Mouse (Mus musculus) midbrain, embryonic 16.5 days (tissue): ENCODE measurements around the gene Chil1. TPM values are rescaled to one million over a fixed set of nuclear protein-coding genes. Genes with fewer than 3 reads are reported as not detected.

Experiments used
- ATAC-seq: fragments of 200-750 bp; cut with Nextera tagmentation; 2 replicates; pipeline ENCODE4 v1.8.0; 2017; ENCODE audit warnings: moderate TSS enrichment
- H3K27ac ChIP-seq: fragments of 300-500 bp; sonication (generic); 2 replicates; pipeline ENCODE4 v1.5.1; 2014; ENCODE audit warnings: mild to moderate bottlenecking, low read length, mixed read lengths
- H3K27me3 ChIP-seq: fragments of 300-500 bp; sonication (generic); 2 replicates; pipeline ENCODE4 v1.6.1; 2014; ENCODE audit warnings: low read depth, low read length, mixed read lengths; ENCODE audit not compliant: control insufficient read depth, insufficient read depth
- H3K36me3 ChIP-seq: fragments of 300-500 bp; sonication (generic); 2 replicates; pipeline ENCODE4 v1.6.1; 2014; ENCODE audit warnings: mild to moderate bottlenecking, low read length, moderate library complexity, mixed read lengths; ENCODE audit not compliant: control insufficient read depth, insufficient read depth
- H3K4me1 ChIP-seq: fragments of 300-500 bp; sonication (generic); 2 replicates; pipeline ENCODE4 v1.6.1; 2014; ENCODE audit warnings: mild to moderate bottlenecking, low read length, mixed read lengths; ENCODE audit not compliant: control insufficient read depth, insufficient read depth
- H3K4me2 ChIP-seq: fragments of 300-500 bp; sonication (generic); 2 replicates; pipeline ENCODE4 v1.6.1; 2014; ENCODE audit warnings: mild to moderate bottlenecking, low read length, mixed read lengths
- H3K4me3 ChIP-seq: fragments of 300-500 bp; sonication (generic); 2 replicates; pipeline ENCODE4 v1.5.1; 2014; ENCODE audit warnings: low read depth, mild to moderate bottlenecking, low read length, moderate library complexity, mixed read lengths
- H3K9ac ChIP-seq: fragments of 300-500 bp; sonication (generic); 2 replicates; pipeline ENCODE4 v1.6.1; 2014; ENCODE audit warnings: low read depth, low read length, mixed read lengths
- H3K9me3 ChIP-seq: fragments of 300-500 bp; sonication (generic); replicated peaks from 2 replicates; pipeline ENCODE4 v1.6.1; 2014; ENCODE audit warnings: mild to moderate bottlenecking, low read length, mixed read lengths; ENCODE audit not compliant: control insufficient read depth, poor library complexity, severe bottlenecking
- WGBS: fragments of 180-500 bp; shearing (Covaris S2); extraction: QIAGEN DNeasy Blood & Tissue Kit; methylation state at CpG from one replicate; pipeline ENCODE4 v1.1.7; 2014; 5-methylcytosine and 5-hydroxymethylcytosine counted together
- polyA plus RNA-seq: library from polyadenylated mRNA; unstranded; fragments of >200 nt; fragmentation: Nextera tagmentation; extraction: Ambion mirVana; gene quantifications from 2 replicates; pipeline ENCODE4 v1.2.1, GENCODE M21; 2015

Chil1 gene
- polyA plus RNA-seq, 1 experiment from 2014 or later: 3.9 TPM

DNA sequence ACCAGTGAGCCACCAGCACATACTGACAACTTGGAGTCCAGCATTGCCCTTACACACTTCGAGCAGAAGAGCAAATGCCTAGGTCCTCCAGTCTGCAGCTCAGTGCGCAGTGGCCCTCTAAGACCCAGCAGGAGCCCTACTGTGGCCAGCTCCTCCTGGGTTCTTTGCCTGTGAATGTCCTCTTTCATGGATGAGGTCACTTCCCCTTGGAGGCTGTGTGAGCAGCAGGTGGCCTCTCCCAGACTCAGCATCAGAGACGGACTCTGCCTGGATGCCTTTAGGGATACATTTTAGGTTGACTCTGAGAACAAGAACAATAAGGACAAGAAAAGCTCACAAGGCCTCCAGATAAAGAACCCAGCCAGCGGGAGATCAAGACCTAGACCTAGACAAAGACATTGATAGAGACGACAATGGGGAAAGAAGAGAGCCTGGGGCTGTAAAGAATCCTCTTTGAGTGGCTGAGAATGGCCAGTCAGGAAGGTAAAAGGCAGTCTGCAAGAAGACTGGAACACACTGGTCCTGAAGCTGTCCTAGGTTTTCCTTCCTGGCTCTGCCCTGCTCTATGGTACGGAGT lies 28.3 kb downstream of the Chil1 start:
- H3K4me3 ChIP-seq: no peak overlapping the region
- no peaks in the 10 kb centered on the region for H3K27me3 ChIP-seq
- H3K36me3 ChIP-seq: no peaks in the 10 kb centered on the region
- H3K27ac ChIP-seq: no peak overlapping the region
- H3K9ac ChIP-seq: no peak overlapping the region
- no peaks in the 10 kb centered on the region for H3K4me1 ChIP-seq
- H3K9me3 ChIP-seq: no peaks in the 10 kb centered on the region
- no peak for ATAC-seq
- H3K4me2 ChIP-seq: no peak overlapping the region
- WGBS: 45% methylated on average over 6 of the region's 6 CpGs

DNA sequence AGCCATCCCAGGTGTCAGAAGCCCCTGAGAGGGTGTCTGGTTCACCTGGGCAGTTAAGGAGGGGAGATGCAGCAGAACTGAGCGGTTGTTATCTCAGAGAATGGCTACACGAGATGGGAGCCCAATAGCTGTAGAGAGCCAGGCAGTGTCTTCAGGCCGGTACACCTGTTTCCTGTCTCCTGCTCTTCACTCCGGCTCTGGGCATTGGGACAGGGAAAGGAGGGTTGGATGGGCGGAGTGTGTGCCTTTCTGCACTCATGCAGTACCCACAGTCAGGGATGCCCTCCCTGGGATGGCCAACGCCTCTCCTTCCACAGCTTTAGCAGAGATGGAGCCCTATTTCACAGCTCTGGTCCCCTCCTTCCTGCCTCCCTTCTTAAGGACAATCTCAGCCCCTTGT lies 29.1 kb downstream of the Chil1 start:
- Histone ChIP-seq H3K36me3 (no peaks in the 10 kb centered on the region), H3K9ac (no peak overlapping the region), H3K4me2 (no peak overlapping the region), H3K4me3 (no peak overlapping the region), H3K4me1 (no peaks in the 10 kb centered on the region; the same call in 1 of the 2 replicates), H3K9me3 (no peaks in the 10 kb centered on the region), H3K27ac (no peak overlapping the region), H3K27me3 (no peaks in the 10 kb centered on the region)
- 80% methylated on average over 6 of the region's 6 CpGs for whole genome bisulfite sequencing
- ATAC-seq: no peak

DNA sequence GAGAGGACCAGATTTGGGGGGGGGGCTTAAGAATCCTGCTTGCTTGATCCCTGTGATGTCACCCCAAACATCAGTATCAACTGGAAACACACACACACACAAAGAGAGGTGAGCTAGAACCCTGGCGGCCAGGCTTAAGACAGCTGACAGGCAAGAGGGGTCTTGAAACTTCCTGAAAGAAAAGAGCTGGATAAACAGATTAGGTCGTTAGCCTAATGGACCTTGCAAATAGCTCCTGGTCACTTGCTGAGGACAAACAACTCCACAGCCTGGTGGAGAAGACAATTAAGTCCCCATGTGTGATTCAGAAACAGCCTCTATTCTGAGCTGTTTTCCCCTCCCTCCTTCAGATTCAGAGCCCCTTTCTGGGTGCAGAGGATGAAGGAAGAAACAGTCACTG lies 29.7 kb downstream of the Chil1 start:
- Histone ChIP-seq H3K4me3 (no peak overlapping the region), H3K27ac (no peak overlapping the region), H3K27me3 (no peaks in the 10 kb centered on the region), H3K36me3 (no peaks in the 10 kb centered on the region), H3K4me1 (no peaks in the 10 kb centered on the region; the same call in 1 of the 2 replicates), H3K4me2 (no peak overlapping the region), H3K9ac (no peak overlapping the region), H3K9me3 (no peaks in the 10 kb centered on the region)
- WGBS: 11% methylated on average over 2 of the region's 2 CpGs
- ATAC-seq: no peak

DNA sequence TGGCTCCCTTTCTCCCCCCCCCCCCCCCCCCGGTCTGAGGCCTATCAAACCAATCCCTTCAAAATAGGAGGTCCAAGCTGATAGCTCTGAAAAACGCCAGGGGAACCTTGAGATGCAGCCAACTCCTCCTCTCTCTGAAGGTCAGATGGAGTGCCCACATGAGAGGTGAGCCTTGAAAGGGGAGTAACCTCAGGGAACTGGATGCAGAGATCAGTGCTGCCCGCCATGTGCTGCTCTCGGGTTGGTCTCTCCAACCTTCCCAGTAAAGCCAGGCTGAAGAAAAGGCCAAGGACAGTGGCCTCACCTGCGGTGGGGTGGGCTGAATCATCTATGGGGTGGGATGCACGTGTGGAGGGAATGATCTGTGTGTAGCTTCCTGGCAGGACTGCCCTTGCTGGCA lies 30.4 kb downstream of the Chil1 start:
- 78% methylated on average over 6 of the region's 6 CpGs for WGBS

DNA sequence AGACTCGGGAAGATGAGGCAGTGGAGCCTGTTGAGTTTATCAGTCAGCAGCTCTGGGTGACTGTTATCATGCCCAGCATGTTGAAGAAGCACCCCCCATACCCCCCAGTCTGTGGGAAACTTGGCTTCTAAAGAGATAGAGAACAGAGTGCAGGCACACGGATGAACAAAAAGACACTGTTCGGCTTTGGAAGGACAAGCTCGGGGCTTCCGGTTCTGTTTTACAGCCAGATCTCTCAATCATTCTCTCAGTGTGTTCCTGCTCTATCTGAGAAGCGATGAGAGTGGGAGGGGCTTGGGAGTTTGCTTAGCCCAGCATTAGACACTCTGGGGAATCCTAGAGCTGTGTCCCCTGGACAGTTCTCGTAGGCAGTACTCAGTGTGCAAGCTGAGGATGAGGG lies 31.4 kb downstream of the Chil1 start:
- H3K27ac ChIP-seq: no peak overlapping the region
- no peaks in the 10 kb centered on the region for H3K9me3 ChIP-seq
- H3K27me3 ChIP-seq: no peaks in the 10 kb centered on the region
- no peak overlapping the region for H3K4me2 ChIP-seq
- 82% methylated on average over 7 of the region's 7 CpGs for WGBS
- no peak overlapping the region for H3K9ac ChIP-seq
- H3K36me3 ChIP-seq: no peaks in the 10 kb centered on the region
- no peaks in the 10 kb centered on the region; the same call in 1 of the 2 replicates for H3K4me1 ChIP-seq
- no peak for ATAC-seq
- H3K4me3 ChIP-seq: no peak overlapping the region

More for the DNA sequence above, 30.4 kb downstream of the Chil1 start:
- no peaks in the 10 kb centered on the region for H3K27me3 ChIP-seq
- no peak overlapping the region for H3K9ac ChIP-seq
- no peaks in the 10 kb centered on the region for H3K36me3 ChIP-seq
- H3K9me3 ChIP-seq: no peaks in the 10 kb centered on the region
- H3K4me2 ChIP-seq: no peak overlapping the region
- ATAC-seq: no peak
- no peaks in the 10 kb centered on the region; the same call in 1 of the 2 replicates for H3K4me1 ChIP-seq
- H3K4me3 ChIP-seq: no peak overlapping the region
- H3K27ac ChIP-seq: no peak overlapping the region

DNA sequence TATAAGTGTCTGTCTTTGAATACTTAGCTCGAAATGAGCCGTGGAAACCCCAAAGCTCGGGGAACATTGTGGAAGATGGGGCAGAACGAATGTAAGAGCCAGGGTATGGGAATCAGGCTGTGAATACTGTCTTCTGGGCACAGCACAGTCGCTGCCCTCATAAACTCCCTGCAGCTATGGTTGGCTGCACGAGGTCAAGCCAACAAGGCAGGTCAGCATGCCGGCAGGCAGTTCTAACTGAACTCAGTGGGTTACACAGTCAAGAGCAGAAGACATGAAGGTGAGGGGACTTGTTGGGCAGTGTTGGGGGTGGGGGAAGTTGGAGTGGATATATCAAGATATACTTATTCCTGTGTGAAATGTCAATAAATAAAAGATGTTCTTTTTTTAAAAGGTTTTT lies 33.1 kb downstream of the Chil1 start:
- 57% methylated on average over 7 of the region's 7 CpGs for WGBS
- Histone ChIP-seq H3K4me1 (no peaks in the 10 kb centered on the region; the same call in 1 of the 2 replicates), H3K27me3 (no peaks in the 10 kb centered on the region), H3K9ac (no peak overlapping the region), H3K9me3 (no peaks in the 10 kb centered on the region), H3K4me2 (no peak overlapping the region), H3K4me3 (no peak overlapping the region), H3K27ac (no peak overlapping the region), H3K36me3 (no peaks in the 10 kb centered on the region)
- no peak for ATAC-seq

DNA sequence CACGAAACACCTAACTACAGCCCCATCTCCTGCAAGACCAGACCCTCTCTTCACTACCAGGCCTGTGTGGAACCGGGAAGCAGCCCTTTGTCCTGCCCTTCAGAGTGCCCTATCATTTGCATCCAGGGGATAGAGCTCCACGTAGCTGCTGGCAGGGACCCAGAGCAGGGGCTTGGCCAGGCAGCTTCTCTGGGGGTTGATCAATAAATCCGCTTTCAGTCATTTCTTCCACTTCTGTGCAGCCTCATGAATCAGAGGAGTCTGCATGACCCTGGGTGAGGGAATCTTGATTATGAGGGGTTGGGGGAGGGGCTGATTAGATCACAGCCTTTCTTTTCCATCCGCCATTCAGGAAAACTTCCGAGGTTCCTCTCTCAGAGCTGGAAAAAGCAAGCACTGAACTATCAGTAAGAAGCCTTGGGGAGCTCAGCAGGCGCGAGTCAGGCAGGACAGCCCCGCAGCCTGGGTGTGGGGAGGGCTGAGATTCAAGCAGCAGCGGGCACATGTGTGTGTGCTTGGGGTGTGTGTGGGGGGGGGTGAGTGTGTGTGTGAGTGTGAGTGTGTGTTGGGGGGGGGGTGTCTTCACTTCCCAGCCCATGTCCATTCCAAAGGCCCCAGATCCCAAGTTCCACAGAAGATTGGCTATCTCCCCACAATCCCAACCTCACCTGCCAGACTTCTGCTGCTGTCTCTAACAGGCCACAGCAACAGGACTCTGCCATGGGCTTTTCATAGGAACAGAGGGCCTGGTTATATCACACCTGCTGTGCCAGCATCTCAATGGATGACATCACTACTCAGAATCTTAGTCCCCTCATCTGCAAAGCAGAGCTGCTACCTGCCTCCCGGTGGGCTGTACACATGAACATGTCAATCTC lies 34.0 kb downstream of the Chil1 start:
- no peak overlapping the region for H3K27ac ChIP-seq
- H3K4me1 ChIP-seq: no peaks in the 10 kb centered on the region; the same call in 1 of the 2 replicates
- WGBS: 22% methylated on average over 11 of the region's 11 CpGs
- no peak for ATAC-seq
- H3K27me3 ChIP-seq: no peaks in the 10 kb centered on the region
- H3K4me2 ChIP-seq: no peak overlapping the region
- H3K36me3 ChIP-seq: no peaks in the 10 kb centered on the region
- no peak overlapping the region for H3K4me3 ChIP-seq
- no peak overlapping the region for H3K9ac ChIP-seq
- H3K9me3 ChIP-seq: no peaks in the 10 kb centered on the region

DNA sequence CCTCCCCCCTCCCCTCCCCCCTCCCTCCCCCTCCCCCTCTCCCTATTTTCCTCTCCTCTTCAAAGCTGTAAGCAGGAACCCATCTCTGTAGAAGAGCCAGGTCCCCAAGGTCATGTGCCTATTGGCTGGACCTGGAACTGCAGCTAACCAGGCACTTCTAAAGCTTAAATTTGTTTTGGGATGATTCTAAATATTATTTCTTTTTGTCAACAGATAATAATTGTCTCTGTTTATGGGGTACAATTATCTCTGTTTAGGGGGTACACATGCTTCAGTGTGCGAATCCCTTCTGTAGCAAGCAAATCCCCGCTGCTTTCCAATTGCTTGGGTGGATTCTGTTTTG lies 34.6 kb downstream of the Chil1 start:
- ATAC-seq: no peak
- Histone ChIP-seq H3K27ac (no peak overlapping the region), H3K36me3 (no peaks in the 10 kb centered on the region), H3K27me3 (no peaks in the 10 kb centered on the region), H3K4me1 (no peaks in the 10 kb centered on the region; the same call in 1 of the 2 replicates), H3K9ac (no peak overlapping the region), H3K4me2 (no peak overlapping the region), H3K4me3 (no peak overlapping the region), H3K9me3 (no peaks in the 10 kb centered on the region)
- WGBS: 85% methylated on average over 2 of the region's 2 CpGs

DNA sequence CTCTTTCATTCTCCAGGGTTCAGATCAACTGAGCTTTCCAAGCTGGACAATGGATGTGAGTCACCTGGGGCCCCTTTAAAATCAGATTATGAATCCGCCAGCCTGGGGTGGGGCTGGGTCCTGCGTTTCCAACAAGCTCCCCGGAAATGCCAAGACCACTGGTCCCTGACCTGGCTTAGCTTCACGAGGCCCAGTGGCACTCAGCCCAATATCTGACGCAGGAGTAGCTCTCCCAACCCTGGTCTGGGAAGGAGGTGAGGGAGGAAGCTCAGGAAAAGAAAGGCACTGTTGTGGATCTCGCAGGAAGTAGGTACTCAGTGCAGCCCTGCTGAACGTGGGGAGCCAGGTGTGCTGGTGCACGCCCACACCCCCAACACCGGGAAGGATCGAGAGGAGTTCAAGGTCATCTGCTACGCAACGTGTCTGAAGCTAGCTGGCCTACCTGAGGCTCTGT lies 35.1 kb downstream of the Chil1 start:
- 72% methylated on average over 12 of the region's 12 CpGs for WGBS
- ATAC-seq: no peak
- H3K9me3 ChIP-seq: no peaks in the 10 kb centered on the region

More for the DNA sequence above, 35.1 kb downstream of the Chil1 start:
- Histone ChIP-seq H3K4me3 (no peak overlapping the region), H3K27ac (no peak overlapping the region), H3K9ac (no peak overlapping the region), H3K36me3 (no peaks in the 10 kb centered on the region), H3K4me1 (no peaks in the 10 kb centered on the region; the same call in 1 of the 2 replicates), H3K27me3 (no peaks in the 10 kb centered on the region), H3K4me2 (no peak overlapping the region)
